Mouse (Mus musculus): ENCODE measurements at regions not wholly inside any gene's neighbourhood (a gene's known extent, or its start where the extent isn't known, plus 50 kb on each side); places are given as distances from the start of the nearest gene placed in this dataset.

GRCm38 (mm10) chr4:153542631-153543031, 60.0 kb upstream of the Ajap1 start:
- TF ChIP-seq POLR2A (IDR thresholded peaks at IDR 0.05; ENCODE audit: control insufficient read depth, low read depth, low read length) (no peak), CTCF (IDR thresholded peaks at IDR 0.05; ENCODE audit: control insufficient read depth, insufficient read depth, insufficient replicate concordance, low read depth, low read length) (no peak)
- no peak overlapping the region for H3K27ac ChIP-seq (ENCODE audit: control insufficient read depth, insufficient read depth, low read depth, low read length)
- H3K36me3 ChIP-seq (ENCODE audit: control insufficient read depth, insufficient read depth, low read length), result no peaks in the 10 kb centered on the region
- H3K4me3 ChIP-seq (ENCODE audit: control insufficient read depth, low read depth, low read length), result no peak overlapping the region
- H3K4me1 ChIP-seq (ENCODE audit: control insufficient read depth, insufficient read depth, low read length), result no peaks in the 10 kb centered on the region
- no peaks in the 10 kb centered on the region for H3K27me3 ChIP-seq (ENCODE audit: control insufficient read depth, insufficient read depth, low read length)

DNA sequence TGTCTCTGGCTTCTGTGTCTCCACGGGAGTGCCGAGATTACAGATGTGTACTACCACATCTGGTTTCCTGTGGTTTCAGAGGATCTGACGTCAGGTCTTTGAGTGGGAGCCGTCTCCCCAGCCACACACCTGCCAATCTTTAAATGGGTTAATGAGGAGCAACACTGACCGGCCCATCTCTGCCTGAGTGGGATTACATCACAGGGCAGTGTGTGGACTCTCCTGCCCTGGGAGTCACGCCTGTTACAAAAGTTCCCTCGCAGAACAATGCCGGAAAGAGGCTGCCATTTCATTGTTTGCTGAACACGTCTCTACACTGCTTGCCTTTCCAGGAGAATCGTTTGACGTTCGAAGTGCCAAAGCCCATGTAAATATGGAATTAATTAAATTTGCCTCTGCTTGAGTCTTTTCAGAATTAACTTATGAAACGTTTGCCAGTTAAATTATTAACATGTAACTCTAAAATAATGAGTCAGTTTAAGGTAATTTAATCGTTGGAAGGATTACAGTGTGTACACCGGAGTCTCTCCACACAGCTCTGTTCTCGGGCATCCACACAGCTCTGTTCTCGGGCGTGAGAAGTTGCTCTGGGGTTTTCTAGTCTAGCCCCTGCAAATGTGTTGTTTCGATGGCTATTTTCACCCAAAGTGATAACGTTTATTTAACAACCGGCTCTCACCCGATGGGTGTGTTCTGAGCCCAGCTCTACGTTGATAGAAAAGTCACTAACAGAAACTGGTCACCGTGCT, 61.5 kb upstream of the Ajap1 start:
- H3K36me3 ChIP-seq (ENCODE audit: control insufficient read depth, insufficient read depth, low read length), result no peaks in the 10 kb centered on the region

GRCm38 (mm10) chr4:153546709-153547108, 64.1 kb upstream of the Ajap1 start:
- no peaks in the 10 kb centered on the region for H3K27me3 ChIP-seq (ENCODE audit: control insufficient read depth, insufficient read depth, low read length)

More for the DNA sequence above, 61.5 kb upstream of the Ajap1 start:
- no peak overlapping the region for H3K27ac ChIP-seq (ENCODE audit: control insufficient read depth, insufficient read depth, low read depth, low read length)
- no peak for TF ChIP-seq CTCF (IDR thresholded peaks at IDR 0.05; ENCODE audit: control insufficient read depth, insufficient read depth, insufficient replicate concordance, low read depth, low read length)
- no peak for TF ChIP-seq POLR2A (IDR thresholded peaks at IDR 0.05; ENCODE audit: control insufficient read depth, low read depth, low read length)
- no peaks in the 10 kb centered on the region for H3K4me1 ChIP-seq (ENCODE audit: control insufficient read depth, insufficient read depth, low read length)
- no peaks in the 10 kb centered on the region for H3K27me3 ChIP-seq (ENCODE audit: control insufficient read depth, insufficient read depth, low read length)
- H3K4me3 ChIP-seq (ENCODE audit: control insufficient read depth, low read depth, low read length), result no peak overlapping the region

GRCm38 (mm10) chr4:153547111-153547510, 64.5 kb upstream of the Ajap1 start:
- Histone ChIP-seq H3K27ac (ENCODE audit: control insufficient read depth, insufficient read depth, low read depth, low read length) (no peak overlapping the region), H3K4me3 (ENCODE audit: control insufficient read depth, low read depth, low read length) (no peak overlapping the region), H3K27me3 (ENCODE audit: control insufficient read depth, insufficient read depth, low read length) (no peaks in the 10 kb centered on the region), H3K36me3 (ENCODE audit: control insufficient read depth, insufficient read depth, low read length) (no peaks in the 10 kb centered on the region), H3K4me1 (ENCODE audit: control insufficient read depth, insufficient read depth, low read length) (no peaks in the 10 kb centered on the region)
- TF ChIP-seq POLR2A (IDR thresholded peaks at IDR 0.05; ENCODE audit: control insufficient read depth, low read depth, low read length), result no peak
- no peak for TF ChIP-seq CTCF (IDR thresholded peaks at IDR 0.05; ENCODE audit: control insufficient read depth, insufficient read depth, insufficient replicate concordance, low read depth, low read length)

More at GRCm38 (mm10) chr4:153546709-153547108, 64.1 kb upstream of the Ajap1 start:
- Histone ChIP-seq H3K36me3 (ENCODE audit: control insufficient read depth, insufficient read depth, low read length) (no peaks in the 10 kb centered on the region), H3K4me1 (ENCODE audit: control insufficient read depth, insufficient read depth, low read length) (no peaks in the 10 kb centered on the region), H3K27ac (ENCODE audit: control insufficient read depth, insufficient read depth, low read depth, low read length) (no peak overlapping the region), H3K4me3 (ENCODE audit: control insufficient read depth, low read depth, low read length) (no peak overlapping the region)
- no peak for TF ChIP-seq POLR2A (IDR thresholded peaks at IDR 0.05; ENCODE audit: control insufficient read depth, low read depth, low read length)
- TF ChIP-seq CTCF (IDR thresholded peaks at IDR 0.05; ENCODE audit: control insufficient read depth, insufficient read depth, insufficient replicate concordance, low read depth, low read length), result no peak

DNA sequence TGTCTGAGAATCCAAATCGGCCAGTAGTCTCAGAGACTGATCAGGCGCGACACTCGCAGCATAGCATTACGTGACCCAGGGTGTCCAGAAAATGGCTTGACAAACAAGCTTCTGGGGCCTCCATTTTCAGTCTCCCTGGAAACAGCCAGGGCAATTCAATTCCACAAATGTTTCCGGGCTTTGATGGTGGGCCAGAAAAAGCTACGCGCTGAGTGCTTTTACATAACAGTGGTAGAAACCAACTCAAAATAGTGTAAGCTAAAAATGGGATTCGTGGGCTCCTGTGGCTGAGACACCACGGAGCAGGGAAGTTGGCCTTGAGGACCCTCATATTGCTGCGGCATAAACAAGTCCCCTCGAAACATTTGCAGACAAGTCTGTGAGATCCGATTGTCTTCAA, 65.3 kb upstream of the Ajap1 start:
- Histone ChIP-seq H3K27ac (ENCODE audit: control insufficient read depth, insufficient read depth, low read depth, low read length) (no peak overlapping the region), H3K27me3 (ENCODE audit: control insufficient read depth, insufficient read depth, low read length) (no peaks in the 10 kb centered on the region), H3K36me3 (ENCODE audit: control insufficient read depth, insufficient read depth, low read length) (no peaks in the 10 kb centered on the region), H3K4me1 (ENCODE audit: control insufficient read depth, insufficient read depth, low read length) (no peaks in the 10 kb centered on the region), H3K4me3 (ENCODE audit: control insufficient read depth, low read depth, low read length) (no peak overlapping the region)
- no peak for TF ChIP-seq CTCF (IDR thresholded peaks at IDR 0.05; ENCODE audit: control insufficient read depth, insufficient read depth, insufficient replicate concordance, low read depth, low read length)
- TF ChIP-seq POLR2A (IDR thresholded peaks at IDR 0.05; ENCODE audit: control insufficient read depth, low read depth, low read length), result no peak

- no peaks in the 10 kb centered on the region for H3K4me1 ChIP-seq (ENCODE audit: control insufficient read depth, insufficient read depth, low read length)
These were observed 68.7 kb upstream of the Ajap1 start for GRCm38 (mm10) chr4:153551291-153551690.

DNA sequence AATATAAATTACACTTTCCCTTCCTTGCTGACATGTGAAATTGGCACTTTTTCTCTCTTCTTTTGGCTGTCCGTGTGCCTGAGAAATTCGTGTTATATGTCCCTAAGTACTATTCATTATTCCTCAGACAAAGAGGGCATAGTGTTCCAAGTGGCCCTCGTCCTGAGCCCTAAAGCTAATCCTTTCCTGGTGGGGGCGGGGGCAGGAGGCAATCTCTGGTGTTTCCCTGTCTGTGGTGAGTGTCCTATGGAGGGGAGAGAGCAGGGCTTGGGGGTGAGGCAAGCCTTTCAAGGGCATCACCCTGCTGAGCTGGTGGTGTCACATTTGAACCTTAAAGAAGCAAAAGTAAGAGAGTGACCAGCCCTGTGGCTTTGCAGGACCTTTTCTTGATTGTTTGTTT, 69.9 kb upstream of the Ajap1 start:
- H3K27me3 ChIP-seq (ENCODE audit: control insufficient read depth, insufficient read depth, low read length), result no peaks in the 10 kb centered on the region
- H3K4me1 ChIP-seq (ENCODE audit: control insufficient read depth, insufficient read depth, low read length), result no peaks in the 10 kb centered on the region
- no peaks in the 10 kb centered on the region for H3K36me3 ChIP-seq (ENCODE audit: control insufficient read depth, insufficient read depth, low read length)
- no peak overlapping the region for H3K4me3 ChIP-seq (ENCODE audit: control insufficient read depth, low read depth, low read length)
- no peak overlapping the region for H3K27ac ChIP-seq (ENCODE audit: control insufficient read depth, insufficient read depth, low read depth, low read length)
- no peak for TF ChIP-seq CTCF (IDR thresholded peaks at IDR 0.05; ENCODE audit: control insufficient read depth, insufficient read depth, insufficient replicate concordance, low read depth, low read length)
- no peak for TF ChIP-seq POLR2A (IDR thresholded peaks at IDR 0.05; ENCODE audit: control insufficient read depth, low read depth, low read length)

More at GRCm38 (mm10) chr4:153551291-153551690, 68.7 kb upstream of the Ajap1 start:
- no peaks in the 10 kb centered on the region for H3K36me3 ChIP-seq (ENCODE audit: control insufficient read depth, insufficient read depth, low read length)
- H3K4me3 ChIP-seq (ENCODE audit: control insufficient read depth, low read depth, low read length), result no peak overlapping the region
- H3K27ac ChIP-seq (ENCODE audit: control insufficient read depth, insufficient read depth, low read depth, low read length), result no peak overlapping the region
- TF ChIP-seq POLR2A (IDR thresholded peaks at IDR 0.05; ENCODE audit: control insufficient read depth, low read depth, low read length) (no peak), CTCF (IDR thresholded peaks at IDR 0.05; ENCODE audit: control insufficient read depth, insufficient read depth, insufficient replicate concordance, low read depth, low read length) (no peak)
- no peaks in the 10 kb centered on the region for H3K27me3 ChIP-seq (ENCODE audit: control insufficient read depth, insufficient read depth, low read length)
